12 mouse cellular contexts compared by ENCODE assay signal in genomic region chr5:142442045-142442440, GRCm38 (mm10). TPM values are rescaled to one million over a fixed set of nuclear protein-coding genes. Genes with fewer than 3 reads are reported as not detected.
DNase-seq lines count a peak whose midpoint lies in the region; ATAC-seq and TF ChIP-seq lines count a peak whose summit lies in the region.
"Had no signal": no experiment of that assay in that cellular context is flagged by ENCODE, and none has a peak within 500 bp of the region (broad histone marks: within the 10 kb centered on the region; RNA-seq: fewer than 3 reads in every experiment).

No protein-coding gene starts in this region.

- no peak for DNase-seq in heart, embryonic 10.5 days (ENCODE audit: low spot score)
- DNase-seq in heart, postnatal 10 days, result no peak
- no peak for DNase-seq in lung, adult 18-20 months
- DNase-seq in embryo, embryonic 11 days, result no peak
- DNase-seq in cerebellum, postnatal 10 days, result no peak
- DNase-seq: adrenal gland, postnatal 14 days; right cerebral cortex, adult 18-20 months had no signal

- no peak overlapping the region for H3K4me2 ChIP-seq in lung, embryonic 16.5 days (ENCODE audit: low read depth, low read length)
- H3K4me2 ChIP-seq in myocyte (ENCODE audit: low read depth), result peak overlapping the region; percentile 97

- no peak for ATAC-seq in lung, embryonic 16.5 days (ENCODE audit: low read depth)

- no peak overlapping the region for H3K9ac ChIP-seq in lung, embryonic 16.5 days (ENCODE audit: low read length)
- H3K9ac ChIP-seq: midbrain, embryonic 12.5 days had no signal

- intact Hi-C loops in heart, postnatal 10 days (cut with DNase I), result loop anchor here (10.0 kb wide), 3 partner anchors 227 to 1197 kb away; partner anchors contain the start of gene Sdk1

- peaks cover 83% of the 10 kb centered on the region for H3K4me1 ChIP-seq in heart, embryonic 10.5 days
- peaks cover 56% of the 10 kb centered on the region for H3K4me1 ChIP-seq in lung, embryonic 16.5 days (replicated peaks; ENCODE audit: control insufficient read depth, insufficient read depth, low read length)
- peaks cover 20% of the 10 kb centered on the region for H3K4me1 ChIP-seq in embryonic fibroblast, embryonic 13.5 days (ENCODE audit: control insufficient read depth, insufficient read depth, low read length)

- WGBS in heart, embryonic 10.5 days, result 81% methylated on average over 7 of the region's 7 CpGs
- 71% methylated on average over 7 of the region's 7 CpGs for WGBS in lung, embryonic 16.5 days

- H3K9me3 ChIP-seq in heart, embryonic 10.5 days, result no peaks in the 10 kb centered on the region
- H3K9me3 ChIP-seq in lung, embryonic 16.5 days (ENCODE audit: control insufficient read depth, low read length), result no peaks in the 10 kb centered on the region
- H3K9me3 ChIP-seq: midbrain, embryonic 12.5 days had no signal

- peaks cover 10% of the 10 kb centered on the region; the same call in 1 of the 2 replicates for H3K36me3 ChIP-seq in heart, embryonic 10.5 days
- H3K36me3 ChIP-seq in lung, embryonic 16.5 days (ENCODE audit: control insufficient read depth, insufficient read depth, low read length), result no peaks in the 10 kb centered on the region
- no peaks in the 10 kb centered on the region for H3K36me3 ChIP-seq in myocyte (ENCODE audit: control insufficient read depth, insufficient read depth)

- no peaks in the 10 kb centered on the region for H3K27me3 ChIP-seq in heart, embryonic 10.5 days (ENCODE audit: insufficient read depth, poor library complexity, severe bottlenecking)
- no peaks in the 10 kb centered on the region for H3K27me3 ChIP-seq in lung, embryonic 16.5 days (ENCODE audit: control insufficient read depth, insufficient read depth, low read depth, low read length)
- no peaks in the 10 kb centered on the region for H3K27me3 ChIP-seq in myocyte (ENCODE audit: control insufficient read depth, insufficient read depth, insufficient read length)
- H3K27me3 ChIP-seq: midbrain, embryonic 12.5 days had no signal

- TF ChIP-seq CTCF in embryonic fibroblast, embryonic 13.5 days (IDR thresholded peaks at IDR 0.05; ENCODE audit: borderline replicate concordance, insufficient read depth, low read length), result no peak

- peaks cover 17% of the 10 kb centered on the region for H3K79me2 ChIP-seq in myocyte (ENCODE audit: control insufficient read depth, insufficient read depth)

- no peak for TF ChIP-seq POLR2A in embryonic fibroblast, embryonic 13.5 days (IDR thresholded peaks at IDR 0.05; ENCODE audit: low read depth, low read length)
- TF ChIP-seq POLR2A in myocyte (IDR thresholded peaks at IDR 0.05; ENCODE audit: insufficient read length, low read depth), result no peak

- peak overlapping the region; percentile 5 for H3ac ChIP-seq in myocyte (ENCODE audit: control insufficient read depth, insufficient read length)

- H3K4me3 ChIP-seq in heart, embryonic 10.5 days, result no peak overlapping the region
- H3K4me3 ChIP-seq in lung, embryonic 16.5 days (ENCODE audit: low read length), result no peak overlapping the region
- H3K4me3 ChIP-seq in embryonic fibroblast, embryonic 13.5 days (ENCODE audit: insufficient read depth, low read length), result no peak overlapping the region
- H3K4me3 ChIP-seq in myocyte, result no peak overlapping the region
- H3K4me3 ChIP-seq: layer of hippocampus, adult 2 months had no signal

- H3K27ac ChIP-seq in heart, embryonic 10.5 days, result peak overlapping the region; percentile 93
- H3K27ac ChIP-seq in lung, embryonic 16.5 days (ENCODE audit: low read length), result peak overlapping the region; percentile 96
- peak overlapping the region; percentile 44 for H3K27ac ChIP-seq in embryonic fibroblast, embryonic 13.5 days (ENCODE audit: insufficient read depth, low read length)

TF ChIP-seq in myocyte, 11 proteins besides CTCF, POLR2A, EP300 and RAD21:
- no peak for TF ChIP-seq MYOD1 (IDR thresholded peaks at IDR 0.05; ENCODE audit: control insufficient read depth in 1 of 3, insufficient read length in 2 of 3, low read depth in 2 of 3)
- TF ChIP-seq REST (IDR thresholded peaks at IDR 0.05; ENCODE audit: insufficient read depth, insufficient read length), result no peak
- no peak for TF ChIP-seq USF1 (IDR thresholded peaks at IDR 0.05; ENCODE audit: low read depth)
- TF ChIP-seq TCF3 (IDR thresholded peaks at IDR 0.05; ENCODE audit: insufficient read length, low read depth), result no peak
- TF ChIP-seq MYOG (IDR thresholded peaks at IDR 0.05; ENCODE audit: control insufficient read depth in 1 of 3, insufficient read depth in 1 of 3, insufficient read length in 2 of 3, low read depth in 2 of 3), result no peak
- no peak for TF ChIP-seq SRF (IDR thresholded peaks at IDR 0.05; ENCODE audit: control insufficient read depth, insufficient read length, low read depth)
- TF ChIP-seq E2F4 (IDR thresholded peaks at IDR 0.05; ENCODE audit: insufficient read depth), result no peak
- no peak for TF ChIP-seq MAX (IDR thresholded peaks at IDR 0.05; ENCODE audit: low read depth)
- no peak for TF ChIP-seq TCF12 (IDR thresholded peaks at IDR 0.05; ENCODE audit: insufficient read depth, poor library complexity, severe bottlenecking)
- TF ChIP-seq CEBPB (IDR thresholded peaks at IDR 0.05; ENCODE audit: insufficient read depth, poor library complexity, severe bottlenecking), result no peak
- no peak for TF ChIP-seq POLR2AphosphoS2 (IDR thresholded peaks at IDR 0.05; ENCODE audit: insufficient read length, low read depth)

RNA-seq across cellular contexts. Expression of gene Ap5z1, which starts 21.7 kb away (rescaled TPM):
- polyA plus RNA-seq in heart, embryonic 10.5 days (2016; fragmentation: Nextera tagmentation; extraction: Ambion mirVana), result 8.7 and 11.1 TPM in 2 replicates
- 1 to 10 TPM; 6.4 to 8.1 TPM for total RNA-seq in heart, postnatal 10 days (2021)
- polyA plus RNA-seq in lung, embryonic 16.5 days (2015; fragmentation: Nextera tagmentation; extraction: Ambion mirVana), result 10.0 and 10.3 TPM in 2 replicates
- polyA plus RNA-seq in embryonic fibroblast, embryonic 13.5 days (2011; ENCODE audit: insufficient read length, low read depth, missing spikeins), result 8.2 and 10.1 TPM in 2 replicates
- 9.8 TPM for polyA plus RNA-seq in myocyte (2012; fragmentation: generic; extraction: Trizol)

RNA-seq across cellular contexts. Expression of gene Foxk1, which starts 40.7 kb away (rescaled TPM):
- 3.3 and 4.5 TPM in 2 replicates for polyA plus RNA-seq in heart, embryonic 10.5 days (2016; fragmentation: Nextera tagmentation; extraction: Ambion mirVana)
- total RNA-seq in heart, postnatal 10 days (2021), result 10 to 100 TPM; 16.8 to 19.0 TPM
- polyA plus RNA-seq in lung, embryonic 16.5 days (2015; fragmentation: Nextera tagmentation; extraction: Ambion mirVana), result 3.1 and 3.3 TPM in 2 replicates
- 34.1 and 38.3 TPM in 2 replicates for polyA plus RNA-seq in embryonic fibroblast, embryonic 13.5 days (2011; ENCODE audit: insufficient read length, low read depth, missing spikeins)
- polyA plus RNA-seq in myocyte (2012; fragmentation: generic; extraction: Trizol), result 10.4 TPM

Comparison
In these comparisons a context has a peak if more than half of its experiments do, and no peak if none do; other contexts are left out.
1. H3K27ac ChIP-seq: peak in every context shown above with its lines; median percentile 96 in lung, embryonic 16.5 days; 93 in heart, embryonic 10.5 days; 44 in embryonic fibroblast, embryonic 13.5 days.